Mouse (Mus musculus): Measurements from ENCODE around the gene Sln.

The Sln gene

GRCm38 (mm10) chr9:53849864-53850263, at the start of gene Sln:
Gene Sln (plus strand): TSS chr9:53850164.
- no peak for DNase-seq

- no peak for DNase-seq
These were observed 47.0 kb upstream of the Sln start for GRCm38 (mm10) chr9:53802921-53803320.

GRCm38 (mm10) chr9:53806496-53807086, 43.4 kb upstream of the Sln start:
- no peak for DNase-seq

DNA sequence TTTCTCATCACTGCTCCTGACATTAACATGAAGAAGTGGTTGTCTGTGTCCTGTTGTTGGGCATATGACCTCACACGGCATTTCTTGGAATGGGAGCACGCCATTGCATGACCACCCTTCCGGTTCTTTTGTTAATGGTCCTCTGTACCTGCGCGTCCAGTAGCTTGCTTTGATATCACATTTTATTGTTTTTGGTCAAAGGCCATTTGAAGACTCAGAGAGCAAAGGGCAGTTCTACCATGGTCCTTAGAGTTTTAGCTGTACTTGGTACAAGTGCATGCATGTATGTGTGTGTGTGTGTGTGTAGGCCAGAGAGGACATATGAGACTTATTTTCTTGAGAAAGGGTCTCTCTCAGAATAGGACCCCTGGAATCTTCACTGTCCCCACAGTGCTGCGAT, 36.5 kb upstream of the Sln start:
- DNase-seq, result no peak

GRCm38 (mm10) chr9:53818760-53819159, 31.2 kb upstream of the Sln start:
- peak; percentile 20 to 51 for DNase-seq

GRCm38 (mm10) chr9:53825318-53825717, 24.6 kb upstream of the Sln start:
- no peak for DNase-seq

DNA sequence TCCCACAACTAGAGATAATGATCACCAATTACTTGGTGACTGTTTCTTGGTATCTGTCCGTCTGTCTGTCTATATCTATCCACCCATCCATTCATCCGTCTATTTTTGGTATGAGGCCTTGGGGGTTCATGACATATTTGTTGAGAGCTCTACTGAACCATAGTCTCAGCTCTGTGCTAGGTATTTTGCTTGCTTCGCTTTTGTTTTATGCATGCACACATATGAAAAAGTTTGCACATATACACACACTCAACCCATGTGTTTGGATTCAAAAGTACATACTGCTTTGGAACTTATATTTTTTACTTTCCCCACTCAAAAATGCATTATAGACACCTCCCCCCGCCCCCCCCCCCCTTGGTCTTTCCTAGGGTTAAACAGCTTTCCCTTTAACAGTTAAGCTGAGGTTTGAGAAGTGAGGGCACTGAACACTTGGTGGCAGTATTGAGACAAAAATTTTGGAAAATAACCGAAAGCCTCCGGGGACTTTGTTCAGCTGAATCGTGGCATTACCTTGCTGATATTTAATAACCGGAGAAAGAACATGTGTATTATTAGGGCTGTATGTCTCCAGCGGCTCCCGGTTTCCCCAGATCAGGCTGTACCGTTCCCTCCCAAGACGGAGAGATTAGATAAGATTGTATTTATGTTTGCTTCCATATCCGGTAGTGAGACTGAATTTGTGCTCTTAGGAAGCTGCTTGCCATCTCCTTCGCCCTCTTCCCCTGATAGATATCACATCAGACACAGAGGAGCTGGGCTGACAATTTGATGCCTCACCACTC, 20.7 kb upstream of the Sln start:
- DNase-seq, result peak; percentile 9 to 32

DNA sequence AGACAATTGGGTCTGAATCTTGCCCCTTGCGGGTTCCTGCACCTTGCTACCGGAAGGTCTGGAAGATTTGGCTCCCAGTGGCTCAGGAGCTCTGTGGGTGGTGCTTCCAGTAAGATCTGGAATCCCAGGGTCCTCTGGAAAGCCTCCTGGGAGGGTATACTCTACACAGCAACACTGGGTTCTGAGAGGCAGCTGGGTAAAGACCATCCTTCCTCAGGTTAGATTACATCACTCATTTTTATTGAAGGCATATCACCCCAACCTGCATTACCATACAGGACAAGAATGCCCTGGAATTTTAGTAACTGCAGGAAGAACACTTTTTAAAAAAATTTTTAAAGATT, 20.1 kb upstream of the Sln start:
- no peak for DNase-seq

GRCm38 (mm10) chr9:53835039-53835438, 14.9 kb upstream of the Sln start:
- DNase-seq, result no peak

DNA sequence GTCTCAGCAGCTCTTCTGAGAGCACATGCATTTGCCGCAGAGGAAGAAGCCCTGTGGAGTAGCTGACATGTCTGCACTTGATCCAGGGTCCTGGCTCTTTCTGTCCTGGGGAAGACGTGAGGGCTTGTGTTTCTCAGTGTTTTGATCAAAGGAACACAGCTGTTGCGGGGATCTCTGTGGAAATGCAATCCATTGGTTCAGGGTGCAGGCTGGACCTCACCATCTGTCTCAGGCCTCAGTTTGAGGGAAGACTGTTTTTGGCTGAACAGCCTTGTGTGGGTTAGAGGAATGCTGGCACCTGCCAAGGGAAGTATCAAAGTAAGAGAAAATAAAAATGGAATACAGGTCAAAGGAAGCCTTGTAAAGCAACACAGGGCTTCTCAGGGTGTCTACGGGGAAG, 14.0 kb upstream of the Sln start:
- DNase-seq, result no peak

DNA sequence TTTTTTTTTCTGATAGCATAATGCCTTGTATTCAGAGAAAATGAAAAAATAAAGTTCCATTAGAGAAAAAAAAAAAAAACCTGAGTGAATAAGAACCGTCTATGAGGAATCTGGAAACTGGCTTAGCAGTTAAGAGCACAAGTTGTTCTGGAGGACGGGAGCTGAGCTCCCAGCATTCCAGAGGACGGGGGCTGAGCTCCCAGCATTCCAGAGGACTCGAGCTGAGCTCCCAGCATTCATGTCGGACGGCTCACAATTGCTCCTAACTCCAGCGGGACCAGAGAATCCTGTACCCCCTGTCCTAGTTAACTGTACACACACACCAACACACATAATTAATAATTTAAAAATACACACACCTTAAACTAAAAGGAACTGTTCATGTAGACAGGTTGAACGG, 11.1 kb upstream of the Sln start:
- no peak for DNase-seq

DNA sequence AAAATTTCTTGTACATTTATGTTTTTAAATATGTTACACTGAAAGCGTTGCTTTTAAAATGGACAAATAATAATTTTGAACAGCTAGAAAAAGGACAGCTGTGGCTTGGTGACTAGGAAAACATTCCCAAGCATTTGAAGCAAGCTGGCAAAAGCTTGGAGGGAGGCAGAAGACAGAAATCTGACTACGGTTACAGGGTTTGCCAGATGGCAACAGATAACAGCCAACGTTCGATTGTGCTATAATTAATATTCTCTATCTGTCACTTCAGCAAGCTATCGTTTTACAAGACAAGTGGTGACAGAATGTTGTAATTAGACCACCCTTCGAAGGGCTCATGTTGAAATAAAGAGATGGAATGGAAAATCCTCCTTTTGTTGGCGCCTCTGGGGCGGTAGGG, 1.4 kb upstream of the Sln start:
- no peak for DNase-seq

DNA sequence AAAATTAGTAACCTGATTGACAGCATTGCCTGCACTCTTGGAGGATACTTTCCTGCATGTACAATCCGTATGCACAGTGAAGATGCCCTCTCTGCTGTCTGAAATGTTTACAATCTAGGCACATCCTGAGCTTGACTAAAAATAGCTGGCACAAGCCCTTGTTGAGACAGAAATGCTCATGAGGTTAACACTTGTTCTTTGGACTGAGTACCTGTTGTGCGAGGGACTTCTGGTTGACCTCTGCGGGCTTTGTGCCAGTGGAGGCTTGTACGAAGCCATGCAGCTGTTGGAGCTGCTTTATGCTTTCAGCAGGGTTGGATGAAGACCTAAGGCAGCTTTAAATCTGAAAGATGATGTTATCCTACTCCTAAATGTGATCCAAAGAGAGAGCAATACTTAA, 2.2 kb downstream of the Sln start:
- DNase-seq, result no peak

- no peak for DNase-seq
These were observed 3.7 kb downstream of the Sln start for GRCm38 (mm10) chr9:53853672-53854071.

GRCm38 (mm10) chr9:53854525-53854924, 4.6 kb downstream of the Sln start:
- no peak for DNase-seq

GRCm38 (mm10) chr9:53857864-53858263, 7.9 kb downstream of the Sln start:
- DNase-seq, result no peak

GRCm38 (mm10) chr9:53873239-53873638, 23.3 kb downstream of the Sln start:
- DNase-seq, result no peak

DNA sequence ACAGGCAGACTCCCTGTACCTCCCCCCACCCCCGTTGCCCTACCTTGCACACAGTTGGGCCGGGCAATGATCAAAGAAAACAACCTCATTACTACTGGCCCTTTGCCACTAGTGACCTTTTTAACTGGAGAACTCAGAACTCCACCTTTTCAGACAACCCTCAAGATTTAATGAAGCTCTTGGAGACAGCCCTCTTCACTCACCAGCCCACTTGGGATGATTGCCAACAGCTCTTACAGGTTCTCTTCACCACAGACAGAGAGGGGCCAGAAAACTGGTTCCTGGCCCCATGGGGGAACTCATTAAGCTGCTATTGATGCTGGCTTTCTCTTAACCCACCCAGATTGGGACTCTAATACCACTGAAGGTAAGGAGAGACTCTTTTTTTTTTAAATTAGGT, 27.5 kb downstream of the Sln start:
- DNase-seq, result no peak

DNA sequence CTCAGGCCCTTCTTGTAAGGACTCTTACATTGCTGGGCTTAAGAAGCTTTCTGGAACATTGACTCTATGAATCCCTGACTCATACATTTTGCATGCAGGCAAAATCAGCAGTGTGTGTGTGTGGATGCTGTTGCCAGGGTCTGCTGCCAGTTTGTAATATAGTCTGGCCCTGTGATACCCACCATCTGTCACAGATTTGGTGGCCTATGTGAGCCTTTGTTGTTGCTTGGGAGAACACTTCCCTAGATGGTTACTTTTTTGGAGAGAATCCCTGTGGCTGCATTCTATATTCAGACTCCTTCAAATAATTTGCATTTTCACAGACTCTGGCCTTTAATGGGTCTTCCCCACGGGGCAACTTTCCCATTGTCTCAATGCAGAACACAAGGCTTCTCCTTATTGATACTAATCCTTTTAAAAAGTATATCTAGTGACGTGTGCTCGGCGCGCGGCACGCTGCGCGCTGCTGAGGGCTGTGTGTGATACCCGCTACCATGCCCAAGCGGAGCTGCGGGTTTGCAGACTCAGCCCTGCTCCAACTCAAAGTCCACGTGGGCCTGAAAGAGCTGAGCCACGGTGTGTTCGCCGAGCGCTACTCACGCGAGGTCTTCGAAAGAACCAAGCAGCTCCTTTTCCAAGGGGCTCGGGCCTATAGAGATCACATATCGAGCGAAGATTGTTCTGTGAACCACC, 33.8 kb downstream of the Sln start:
- no peak for DNase-seq

- DNase-seq, result no peak
These were observed 40.1 kb downstream of the Sln start for GRCm38 (mm10) chr9:53890075-53890474.

DNA sequence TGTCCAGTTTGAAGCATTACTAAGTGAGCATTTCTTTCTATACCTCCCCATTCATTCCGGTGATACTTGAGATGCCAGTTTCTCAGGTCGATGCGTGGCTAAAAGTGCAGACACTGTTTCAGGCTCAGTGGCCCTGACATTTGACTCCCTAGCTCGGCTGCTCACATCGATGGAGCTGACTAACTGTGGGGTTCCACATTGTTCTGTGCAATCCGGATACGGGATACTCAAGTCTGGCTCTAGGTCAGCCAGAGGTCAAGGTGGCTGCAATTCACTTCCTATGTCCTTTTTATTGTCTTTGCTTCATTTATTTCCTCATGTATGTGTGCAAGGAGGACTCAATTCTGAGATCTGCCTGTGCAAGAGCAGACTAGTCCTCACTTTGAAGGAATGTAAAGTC, 45.9 kb downstream of the Sln start:
- no peak for DNase-seq

DNA sequence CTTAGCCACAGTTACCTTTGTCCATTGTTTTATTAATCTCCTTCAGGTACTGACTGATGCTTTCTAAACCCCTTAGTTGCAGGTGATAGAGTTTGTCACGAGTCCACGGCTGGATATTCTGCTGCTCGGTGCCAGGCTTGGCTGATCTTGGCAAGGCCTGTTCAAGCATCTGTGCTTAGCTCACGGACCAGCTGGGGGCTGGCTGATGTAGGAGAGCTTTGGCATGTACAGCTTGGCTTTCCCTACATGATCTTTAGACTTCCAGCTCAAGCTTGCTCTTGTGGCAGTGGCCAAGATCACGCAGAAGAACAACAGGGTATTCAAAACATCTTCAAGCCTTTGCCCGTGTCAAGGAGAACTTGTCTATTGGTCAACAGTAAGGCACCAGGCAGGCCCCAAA, 49.9 kb downstream of the Sln start:
- DNase-seq, result no peak

DNA sequence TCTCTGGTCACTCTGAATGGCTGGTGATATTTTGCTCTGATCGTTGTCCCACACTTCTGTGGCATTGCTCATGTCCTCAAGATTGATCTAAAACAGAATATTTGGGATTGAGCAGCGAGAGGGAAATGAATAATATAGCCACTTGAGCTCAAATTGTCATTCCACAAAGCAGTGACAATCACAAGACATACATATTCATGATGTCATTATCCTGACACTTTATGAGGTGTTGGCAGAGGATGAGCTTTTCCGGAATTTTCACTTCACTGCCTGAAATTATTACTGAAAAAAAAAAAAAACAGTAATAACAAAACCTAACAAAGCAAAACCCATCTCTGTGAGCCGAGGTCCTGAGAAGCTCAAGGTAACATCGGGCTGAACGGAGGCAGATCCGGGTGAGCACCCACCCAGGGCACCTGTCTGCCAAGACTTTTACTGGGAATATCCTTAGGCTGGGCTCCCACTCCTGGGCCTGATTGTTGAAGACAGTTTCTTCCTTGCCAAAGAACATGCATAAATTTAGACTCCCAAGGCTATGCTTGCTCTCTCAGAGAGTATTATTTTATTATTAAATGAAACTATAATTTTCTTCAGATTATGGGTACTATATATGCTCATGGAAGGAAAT, 53.4 kb downstream of the Sln start:
- DNase-seq, result no peak

Data from lung, adult 18-20 months (tissue).